21 mouse cellular contexts compared by ENCODE assay signal in the genomic region with DNA sequence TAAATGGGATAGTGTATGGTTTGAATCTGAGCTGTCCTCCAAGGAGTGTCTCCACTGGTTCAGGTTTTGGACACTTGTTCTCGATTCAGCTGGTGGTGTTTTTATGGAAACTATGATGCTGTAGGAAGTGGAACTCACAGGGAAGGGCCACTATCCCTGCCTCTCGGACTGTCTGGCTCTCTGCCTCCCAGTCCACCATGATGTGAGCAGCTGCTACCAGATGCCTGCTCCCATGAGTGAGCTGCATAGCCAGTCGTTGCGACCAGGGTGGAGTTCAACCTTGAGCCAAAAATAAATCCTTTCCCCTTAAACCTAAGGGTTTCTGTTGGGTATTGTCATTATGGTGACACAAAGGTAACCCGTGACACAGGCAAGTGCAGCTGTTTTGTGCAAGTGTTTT.
DNase-seq lines count a peak whose midpoint lies in the region; ATAC-seq lines count a peak whose summit lies in the region.
"Had no signal": no experiment of that assay in that cellular context is flagged by ENCODE, and none has a peak within 500 bp of the region (broad histone marks: within the 10 kb centered on the region; RNA-seq: fewer than 3 reads in every experiment).

No protein-coding gene starts in this region.

- H3K27me3 ChIP-seq in heart, embryonic 11.5 days (ENCODE audit: control insufficient read depth, insufficient read depth, low read length), result peaks cover 2% of the 10 kb centered on the region; the same call in 1 of the 2 replicates
- H3K27me3 ChIP-seq in midbrain, embryonic 11.5 days (ENCODE audit: control insufficient read depth, insufficient read depth, low read length), result no peaks in the 10 kb centered on the region; the same call in 1 of the 2 replicates
- H3K27me3 ChIP-seq in midbrain, embryonic 16.5 days (ENCODE audit: control insufficient read depth, insufficient read depth, low read depth, low read length), result no peaks in the 10 kb centered on the region
- H3K27me3 ChIP-seq: Patski had no signal

- H3K4me2 ChIP-seq in heart, embryonic 11.5 days, result no peak overlapping the region
- no peak overlapping the region for H3K4me2 ChIP-seq in midbrain, embryonic 11.5 days
- H3K4me2 ChIP-seq in midbrain, embryonic 16.5 days (ENCODE audit: low read length), result no peak overlapping the region

- no peak overlapping the region for H3K27ac ChIP-seq in heart, embryonic 11.5 days (ENCODE audit: low read depth, low read length)
- no peak overlapping the region for H3K27ac ChIP-seq in midbrain, embryonic 11.5 days (ENCODE audit: low read depth, low read length)
- no peak overlapping the region for H3K27ac ChIP-seq in midbrain, embryonic 16.5 days (ENCODE audit: low read length)

- H3K36me3 ChIP-seq in heart, embryonic 11.5 days (ENCODE audit: control insufficient read depth, insufficient read depth, low read length), result no peaks in the 10 kb centered on the region
- no peaks in the 10 kb centered on the region for H3K36me3 ChIP-seq in midbrain, embryonic 11.5 days (ENCODE audit: control insufficient read depth, insufficient read depth, low read length)
- H3K36me3 ChIP-seq in midbrain, embryonic 16.5 days (ENCODE audit: control insufficient read depth, insufficient read depth, low read length), result no peaks in the 10 kb centered on the region
- H3K36me3 ChIP-seq: G1E had no signal

- H3K9ac ChIP-seq in heart, embryonic 11.5 days (ENCODE audit: low read depth, low read length), result no peak overlapping the region
- no peak overlapping the region for H3K9ac ChIP-seq in midbrain, embryonic 11.5 days (ENCODE audit: low read length)
- no peak overlapping the region for H3K9ac ChIP-seq in midbrain, embryonic 16.5 days (ENCODE audit: low read depth, low read length)

- H3K9me3 ChIP-seq in heart, embryonic 11.5 days (replicated peaks; ENCODE audit: control insufficient read depth, low read length), result no peaks in the 10 kb centered on the region
- H3K9me3 ChIP-seq in midbrain, embryonic 11.5 days (ENCODE audit: control insufficient read depth, low read length), result no peaks in the 10 kb centered on the region
- no peaks in the 10 kb centered on the region for H3K9me3 ChIP-seq in midbrain, embryonic 16.5 days (replicated peaks; ENCODE audit: control insufficient read depth, low read length, poor library complexity, severe bottlenecking)
- H3K9me3 ChIP-seq: G1E had no signal

- peaks cover 12% of the 10 kb centered on the region; the same call in 1 of the 2 replicates for H3K4me1 ChIP-seq in heart, embryonic 11.5 days (ENCODE audit: control insufficient read depth, insufficient read depth, low read length)
- no peaks in the 10 kb centered on the region for H3K4me1 ChIP-seq in midbrain, embryonic 11.5 days (ENCODE audit: control insufficient read depth, insufficient read depth, low read length)
- no peaks in the 10 kb centered on the region for H3K4me1 ChIP-seq in midbrain, embryonic 16.5 days (ENCODE audit: control insufficient read depth, insufficient read depth, low read length)

- H3K4me3 ChIP-seq in heart, embryonic 11.5 days (ENCODE audit: low read depth, low read length), result no peak overlapping the region
- H3K4me3 ChIP-seq in midbrain, embryonic 11.5 days (ENCODE audit: low read depth, low read length), result no peak overlapping the region
- no peak overlapping the region for H3K4me3 ChIP-seq in midbrain, embryonic 16.5 days (ENCODE audit: low read depth, low read length)

- intact Hi-C loops in heart, postnatal 10 days (cut with DNase I), result no loop called here
- intact Hi-C loops in heart, postnatal 14 days (cut with DNase I), result no loop called here

- 73% methylated on average over 5 of the region's 5 CpGs for WGBS in heart, embryonic 11.5 days (ENCODE audit: insufficient replicate concordance)
- WGBS in midbrain, embryonic 11.5 days, result 86% methylated on average over 5 of the region's 5 CpGs
- 91% methylated on average over 5 of the region's 5 CpGs for WGBS in midbrain, embryonic 16.5 days

- DNase-seq in heart, postnatal 10 days, result peak; percentile 51 to 55
- DNase-seq in heart, adult 8-10 months (ENCODE audit: low spot score), result no peak
- DNase-seq in heart, postnatal 14 days, result peak; percentile 20 to 39
- peak; percentile 50 for DNase-seq in heart, postnatal 4 days
- no peak for DNase-seq in heart, adult 18-20 months
- DNase-seq in midbrain, embryonic 11.5 days (ENCODE audit: low spot score, missing footprints), result peak; percentile 28
- DNase-seq: adrenal gland, adult 2 months; adrenal gland, adult 8-10 months; adrenal gland, postnatal 10 days; adrenal gland, postnatal 14 days; adrenal gland, postnatal 25 days; adrenal gland, postnatal 36 days; B cell, adult 2 months; cerebellum, adult 11 months; cerebellum, adult 11-12 months had no signal

- ATAC-seq in heart, embryonic 11.5 days (replicated peaks; ENCODE audit: insufficient number of reproducible peaks, low FRiP score, low TSS enrichment), result no peak
- no peak for ATAC-seq in midbrain, embryonic 11.5 days (ENCODE audit: low FRiP score)
- no peak for ATAC-seq in midbrain, embryonic 16.5 days
- ATAC-seq: activated CD4-positive, CD25-positive, alpha-beta regulatory T cell, adult 4 months; CD4-positive, CD25-positive, alpha-beta regulatory T cell, adult 4 months; Patski had no signal

Comparison
In these comparisons a context has a peak if more than half of its experiments do, and no peak if none do; other contexts are left out.
1. DNase-seq: peak in heart, postnatal 10 days (2 of 2), heart, postnatal 14 days (2 of 2), heart, postnatal 4 days (single experiment) and midbrain, embryonic 11.5 days (single experiment); none in heart, adult 8-10 months (single experiment) and heart, adult 18-20 months (0 of 2).